Mouse (Mus musculus) ovary, adult 18-20 months (tissue): ENCODE results near the gene Med21.

Source experiments
- DNase-seq: peaks from one replicate; pipeline ENCODE4 v3.0.0; 2022; ENCODE audit warnings: low spot score, mixed read lengths

Gene Med21

GRCm38 (mm10) chr6:146678136-146679070 lies 36.1 kb downstream of the Med21 start:
- no peak for DNase-seq

DNA sequence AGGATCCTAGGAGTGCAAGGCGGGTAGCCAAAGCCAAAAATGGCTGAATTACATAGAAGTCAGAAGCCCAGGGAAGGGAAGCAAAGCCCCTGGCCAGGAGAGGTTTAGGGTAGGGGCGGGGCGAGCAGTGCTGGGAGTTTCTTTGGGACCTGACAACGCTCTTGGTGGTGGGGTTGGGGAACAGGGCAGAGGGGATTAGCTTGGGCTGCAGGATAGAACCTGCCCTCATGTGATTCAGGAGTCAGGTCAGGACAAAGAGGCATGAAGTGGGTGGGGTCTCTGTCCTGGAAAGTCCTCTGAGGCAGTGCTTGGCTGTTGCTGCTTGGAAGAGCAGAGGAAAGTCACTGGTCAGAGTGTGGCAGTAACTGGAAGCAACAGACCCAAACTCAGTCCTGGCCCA lies 41.5 kb downstream of the Med21 start:
- DNase-seq = no peak

- no peak for DNase-seq
These were observed 43.5 kb downstream of the Med21 start for GRCm38 (mm10) chr6:146685781-146686308.

DNA sequence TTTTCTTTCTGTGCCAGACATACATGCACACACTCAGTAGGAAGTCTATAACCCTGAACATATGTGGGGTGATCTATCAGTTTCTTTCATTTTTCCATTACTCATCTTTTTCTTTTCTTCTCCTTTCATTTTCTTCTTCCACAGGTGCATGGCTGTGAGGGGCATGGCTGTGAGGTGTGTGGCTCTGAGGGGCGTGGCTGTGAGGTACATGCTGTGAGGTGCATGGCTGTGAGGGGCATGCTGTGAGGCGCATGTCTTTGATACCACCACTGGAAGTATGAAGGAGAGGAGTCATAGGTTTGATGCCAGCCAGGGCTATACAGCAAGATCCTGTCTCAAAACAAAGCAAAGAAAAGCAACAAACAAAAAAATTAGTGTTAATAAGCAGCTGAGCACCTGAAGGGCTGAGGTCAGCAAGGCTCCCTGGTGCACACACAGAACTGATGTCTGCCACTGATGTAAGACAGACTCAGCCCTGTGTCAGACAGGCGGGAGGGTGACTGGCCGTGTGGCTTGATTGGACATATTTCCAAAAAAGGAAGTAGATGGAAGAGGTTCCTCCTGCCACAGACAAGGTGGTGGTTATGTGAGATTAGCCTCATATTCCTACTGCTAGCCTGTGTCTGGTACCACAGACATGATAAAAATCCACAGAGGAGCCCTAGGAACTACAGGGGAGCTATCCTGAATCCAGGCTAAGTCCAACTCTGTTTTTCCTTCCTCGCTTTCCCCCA lies 44.3 kb downstream of the Med21 start:
- DNase-seq = no peak

GRCm38 (mm10) chr6:146688010-146688409 lies 45.7 kb downstream of the Med21 start:
- no peak for DNase-seq

GRCm38 (mm10) chr6:146688861-146689260 lies 46.5 kb downstream of the Med21 start:
- DNase-seq = no peak

DNA sequence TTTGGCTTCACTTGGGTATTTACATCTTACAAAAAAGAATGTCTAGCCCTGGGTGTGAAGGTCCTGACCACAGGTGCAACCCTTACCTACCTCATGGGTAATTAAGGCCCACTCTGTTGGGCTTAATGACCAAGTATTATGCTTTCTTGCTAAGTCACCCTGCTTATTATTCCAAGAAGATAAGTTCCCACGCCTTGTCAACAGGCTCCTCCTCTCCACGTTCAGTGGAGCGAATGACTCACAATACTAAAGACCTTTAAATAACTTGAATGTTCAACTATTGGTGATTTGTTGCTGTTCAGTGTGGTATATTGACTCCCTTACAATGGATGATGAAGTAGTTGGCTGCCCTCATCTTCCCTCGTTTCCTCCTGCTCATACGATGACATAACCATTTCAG lies 55.4 kb downstream of the Med21 start:
- no peak for DNase-seq

DNA sequence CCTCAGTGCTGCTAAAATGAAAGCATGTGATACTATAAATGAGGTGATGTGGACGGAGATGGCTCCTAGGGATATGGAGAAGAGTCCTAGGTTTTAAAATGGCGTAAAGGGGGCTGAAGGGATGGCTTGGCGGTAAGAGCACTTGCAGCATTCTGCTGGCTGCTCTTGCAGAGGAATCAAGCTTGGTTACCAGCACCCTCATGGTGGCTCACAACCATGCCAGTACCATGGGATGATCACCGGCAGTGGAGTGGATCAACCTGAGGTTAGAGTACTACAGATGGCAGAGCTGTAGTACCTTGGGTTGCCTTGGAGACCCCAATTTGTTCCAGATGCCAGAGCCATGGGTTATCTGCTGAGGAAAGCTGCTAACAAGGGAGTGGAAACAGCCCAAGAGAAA lies 56.0 kb downstream of the Med21 start:
- DNase-seq = no peak
